Mouse (Mus musculus) olfactory bulb, adult 2 months (tissue): ENCODE data around the gene Ptpn3.

Experiments used
- CTCF ChIP-seq: fragments of 200-500 bp; IDR thresholded peaks from 2 replicates; pipeline ENCODE4 v1.5.1; 2012; ENCODE audit warnings: low read depth, mild to moderate bottlenecking, low read length, moderate library complexity; ENCODE audit not compliant: insufficient read depth
- POLR2A ChIP-seq: fragments of 200-500 bp; IDR thresholded peaks from 2 replicates; pipeline ENCODE4 v1.6.1; 2012; ENCODE audit warnings: mild to moderate bottlenecking, low read depth, low read length, moderate library complexity; ENCODE audit not compliant: insufficient read depth

DNA sequence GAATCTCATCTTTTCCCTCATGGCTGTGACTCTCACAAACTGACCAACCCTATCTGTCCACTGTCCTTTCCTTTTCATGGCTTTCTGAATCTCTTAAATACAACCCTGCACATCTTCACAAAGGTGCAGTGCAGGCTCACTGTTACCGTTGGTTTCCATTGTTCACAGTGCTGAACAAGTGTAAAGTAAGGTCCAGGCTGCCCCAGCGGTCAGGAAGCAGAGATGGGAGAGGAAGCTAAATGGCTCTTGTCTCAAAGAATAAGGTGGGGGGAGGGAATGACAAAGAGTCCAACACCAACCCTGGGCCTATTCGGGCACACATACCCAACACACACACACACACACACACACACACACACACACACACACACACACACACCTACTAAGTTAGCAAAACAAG lies 24.0 kb downstream of the Ptpn3 start:
- TF ChIP-seq CTCF (no peak), POLR2A (no peak)
